Mouse (Mus musculus): ENCODE results near the gene Strbp.
A peak's percentile ranks its signal among the peaks of the same experiment; 100 is the strongest.

Strbp gene

GRCm38 (mm10) chr2:37623343-37623742 is 80.3 kb downstream of the Strbp start:
- Histone ChIP-seq H3K36me3 (ENCODE audit: control insufficient read depth, insufficient read depth, low read length, poor library complexity, severe bottlenecking) (0 out of 2 replicates have a peak, but pooled peaks cover 1% of the 10 kb centered on the region), H3K27me3 (ENCODE audit: control insufficient read depth, insufficient read depth, low read length, poor library complexity, severe bottlenecking) (no peaks in the 10 kb centered on the region)
- no peak for DNase-seq (ENCODE audit: low read depth, low spot score)

- DNase-seq (ENCODE audit: low read depth, low spot score), result no peak
- Histone ChIP-seq H3K27me3 (ENCODE audit: control insufficient read depth, insufficient read depth, low read length, poor library complexity, severe bottlenecking) (no peaks in the 10 kb centered on the region), H3K36me3 (ENCODE audit: control insufficient read depth, insufficient read depth, low read length, poor library complexity, severe bottlenecking) (peaks cover 15% of the 10 kb centered on the region)
Observed at GRCm38 (mm10) chr2:37587919-37588318, 115.7 kb downstream of the Strbp start.

DNA sequence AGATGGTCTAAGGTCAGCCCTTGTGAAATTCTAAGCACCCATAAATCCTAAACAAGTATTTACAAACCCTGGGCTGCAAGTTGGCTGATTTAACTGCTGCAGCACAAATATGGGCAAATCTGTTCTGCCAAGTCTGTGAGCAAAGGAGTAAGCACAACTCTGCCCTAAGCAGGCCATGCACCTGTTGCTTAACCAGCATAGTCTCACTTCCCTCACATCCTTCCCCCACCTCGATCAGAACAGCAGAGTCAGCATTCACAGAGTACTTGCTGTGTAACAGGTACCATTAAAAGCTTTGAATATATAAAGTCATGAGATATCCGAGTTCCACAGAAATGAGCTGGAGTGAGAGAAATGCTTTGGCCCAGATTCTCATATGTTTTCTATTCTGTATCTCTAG is 125.5 kb downstream of the Strbp start:
- H3K27me3 ChIP-seq (ENCODE audit: control insufficient read depth, insufficient read depth, low read length, poor library complexity, severe bottlenecking), result no peaks in the 10 kb centered on the region
- peak; percentile 8 for DNase-seq (ENCODE audit: low read depth, low spot score)
- H3K36me3 ChIP-seq (ENCODE audit: control insufficient read depth, insufficient read depth, low read length, poor library complexity, severe bottlenecking), result peaks cover 6% of the 10 kb centered on the region; the same call in 1 of the 2 replicates

DNA sequence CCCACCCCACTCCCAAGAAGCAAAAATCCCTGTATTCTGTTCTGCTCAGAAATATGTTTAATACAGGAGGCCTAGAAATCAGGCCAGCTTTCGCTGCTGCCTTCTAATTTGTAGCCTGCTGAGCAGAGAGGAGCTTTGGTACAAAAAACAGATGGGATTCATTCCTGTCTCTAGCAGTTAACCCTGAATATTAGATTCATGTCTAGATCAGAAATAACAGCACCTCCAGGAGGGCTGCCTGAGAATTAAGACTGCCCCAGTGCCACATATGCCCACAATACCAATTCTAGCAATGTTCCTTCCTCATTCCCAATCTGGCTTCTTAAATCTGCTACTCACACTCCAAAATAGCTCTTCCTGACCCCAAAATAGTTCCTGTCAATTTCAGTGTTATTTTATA is 127.0 kb downstream of the Strbp start:
- no peak for DNase-seq (ENCODE audit: low read depth, low spot score)
- peaks cover 6% of the 10 kb centered on the region for H3K36me3 ChIP-seq (ENCODE audit: control insufficient read depth, insufficient read depth, low read length, poor library complexity, severe bottlenecking)

GRCm38 (mm10) chr2:37572141-37572540 is 131.5 kb downstream of the Strbp start:
- no peak for DNase-seq (ENCODE audit: low read depth, low spot score)
- no peaks in the 10 kb centered on the region for H3K27me3 ChIP-seq (ENCODE audit: control insufficient read depth, insufficient read depth, low read length, poor library complexity, severe bottlenecking)
- H3K36me3 ChIP-seq (ENCODE audit: control insufficient read depth, insufficient read depth, low read length, poor library complexity, severe bottlenecking), result peaks cover 2% of the 10 kb centered on the region

More for the DNA sequence above, 127.0 kb downstream of the Strbp start:
- no peaks in the 10 kb centered on the region for H3K27me3 ChIP-seq (ENCODE audit: control insufficient read depth, insufficient read depth, low read length, poor library complexity, severe bottlenecking)

DNA sequence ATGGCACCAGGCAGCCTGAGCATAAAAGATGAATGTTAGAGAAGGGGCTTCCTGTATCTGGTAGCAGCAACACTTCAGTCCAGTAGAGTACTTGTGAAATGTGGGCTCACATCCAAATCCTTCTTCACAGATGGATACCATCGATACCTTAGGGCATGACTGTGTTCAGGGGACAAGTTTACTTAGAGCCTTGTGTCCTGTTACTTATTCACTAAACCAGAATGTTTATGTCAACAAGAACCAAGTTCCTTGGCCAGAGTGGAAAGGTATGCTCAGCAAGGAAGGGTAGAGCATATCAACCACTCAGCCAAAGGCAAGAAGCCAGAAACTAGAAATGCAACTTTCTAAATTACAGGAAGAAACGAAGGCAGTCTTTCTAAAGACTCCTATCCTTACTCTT is 133.0 kb downstream of the Strbp start:
- H3K27me3 ChIP-seq (ENCODE audit: control insufficient read depth, insufficient read depth, low read length, poor library complexity, severe bottlenecking), result no peaks in the 10 kb centered on the region
- peaks cover under 1% of the 10 kb centered on the region for H3K36me3 ChIP-seq (ENCODE audit: control insufficient read depth, insufficient read depth, low read length, poor library complexity, severe bottlenecking)
- DNase-seq (ENCODE audit: low read depth, low spot score), result no peak

- no peaks in the 10 kb centered on the region for H3K27me3 ChIP-seq (ENCODE audit: control insufficient read depth, insufficient read depth, low read length, poor library complexity, severe bottlenecking)
- DNase-seq (ENCODE audit: low read depth, low spot score), result no peak
- no peaks in the 10 kb centered on the region; the same call in none of the 2 replicates for H3K36me3 ChIP-seq (ENCODE audit: control insufficient read depth, insufficient read depth, low read length, poor library complexity, severe bottlenecking)
Observed at GRCm38 (mm10) chr2:37569888-37570287, 133.8 kb downstream of the Strbp start.

DNA sequence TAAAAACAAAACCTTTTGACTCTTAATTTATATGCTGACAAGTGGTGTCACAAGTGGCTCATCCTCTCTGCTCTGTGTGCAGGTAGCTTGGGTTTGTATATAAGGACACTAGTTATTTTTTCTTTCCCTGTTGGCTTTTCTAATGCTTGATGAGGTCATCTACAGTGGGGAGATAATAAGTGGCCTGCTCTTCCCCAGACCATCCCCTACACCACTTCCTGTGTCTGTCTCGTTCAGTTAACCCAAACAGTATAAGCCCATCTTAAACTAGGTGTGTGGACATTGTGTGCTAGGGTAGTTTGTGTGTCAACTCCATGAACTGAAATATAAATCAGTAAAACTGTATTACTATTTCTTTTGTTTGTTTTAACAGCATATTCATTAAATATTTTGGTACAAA is 137.6 kb downstream of the Strbp start:
- Histone ChIP-seq H3K36me3 (ENCODE audit: control insufficient read depth, insufficient read depth, low read length, poor library complexity, severe bottlenecking) (peaks cover 3% of the 10 kb centered on the region; the same call in 1 of the 2 replicates), H3K27me3 (ENCODE audit: control insufficient read depth, insufficient read depth, low read length, poor library complexity, severe bottlenecking) (no peaks in the 10 kb centered on the region)
- DNase-seq (ENCODE audit: low read depth, low spot score), result no peak

- Histone ChIP-seq H3K27me3 (ENCODE audit: control insufficient read depth, insufficient read depth, low read length, poor library complexity, severe bottlenecking) (no peaks in the 10 kb centered on the region), H3K36me3 (ENCODE audit: control insufficient read depth, insufficient read depth, low read length, poor library complexity, severe bottlenecking) (peaks cover 6% of the 10 kb centered on the region; the same call in 1 of the 2 replicates)
- no peak for DNase-seq (ENCODE audit: low read depth, low spot score)
Observed at GRCm38 (mm10) chr2:37565579-37565978, 138.1 kb downstream of the Strbp start.

DNA sequence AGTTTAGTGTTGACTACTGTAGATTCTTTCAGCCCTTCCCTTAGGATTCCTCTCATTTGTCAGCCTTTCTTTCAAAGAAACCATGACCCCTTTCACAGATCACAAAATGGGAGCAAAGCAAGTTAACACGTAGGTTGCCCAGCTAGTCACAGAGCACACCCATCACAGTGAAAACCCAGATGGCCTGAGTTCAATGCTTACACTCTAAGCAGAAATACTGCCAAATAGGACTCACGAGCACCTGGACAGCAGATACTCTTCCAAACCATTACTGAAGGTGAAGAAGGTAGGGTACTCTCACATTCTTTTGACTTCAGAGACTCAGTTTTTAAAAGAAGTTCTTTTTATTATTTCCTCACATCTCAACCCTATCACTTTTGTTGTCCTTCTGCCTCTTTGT is 147.3 kb downstream of the Strbp start:
- peaks cover 8% of the 10 kb centered on the region for H3K36me3 ChIP-seq (ENCODE audit: control insufficient read depth, insufficient read depth, low read length, poor library complexity, severe bottlenecking)
- DNase-seq (ENCODE audit: low read depth, low spot score), result no peak
- H3K27me3 ChIP-seq (ENCODE audit: control insufficient read depth, insufficient read depth, low read length, poor library complexity, severe bottlenecking), result no peaks in the 10 kb centered on the region

DNA sequence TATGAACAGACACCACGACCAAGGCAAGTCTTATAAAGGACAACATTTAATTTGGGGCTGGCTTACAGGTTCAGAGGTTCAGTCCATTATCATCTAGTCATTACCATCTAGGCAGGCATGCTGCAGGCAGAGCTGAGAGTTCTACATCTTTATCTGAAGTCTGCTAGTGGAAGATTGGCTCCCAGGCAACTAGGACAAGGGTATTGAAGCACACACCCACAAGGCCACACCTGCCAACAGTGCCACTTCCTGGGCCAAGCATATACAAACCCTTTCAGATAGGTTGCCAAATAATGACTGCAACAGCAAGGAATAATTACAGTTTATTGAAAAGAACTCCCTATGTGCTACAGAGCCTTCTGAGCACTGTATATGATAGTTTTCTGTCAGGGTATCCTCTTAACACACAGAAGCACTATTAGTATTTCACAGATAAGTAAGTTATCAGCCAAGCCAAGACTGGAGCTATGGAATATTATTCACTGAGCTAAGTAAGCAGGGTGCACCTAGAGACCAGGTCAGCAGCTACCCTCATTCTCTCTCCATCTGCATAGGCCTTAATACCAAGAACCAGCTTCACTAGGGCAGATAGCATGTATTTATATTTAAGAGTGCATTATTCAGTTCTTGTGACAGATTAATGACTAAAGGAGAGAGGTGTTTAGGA is 154.2 kb downstream of the Strbp start:
- DNase-seq (ENCODE audit: low read depth, low spot score), result no peak
- Histone ChIP-seq H3K27me3 (ENCODE audit: control insufficient read depth, insufficient read depth, low read length, poor library complexity, severe bottlenecking) (no peaks in the 10 kb centered on the region), H3K36me3 (ENCODE audit: control insufficient read depth, insufficient read depth, low read length, poor library complexity, severe bottlenecking) (peaks cover 6% of the 10 kb centered on the region)

- no peaks in the 10 kb centered on the region for H3K27me3 ChIP-seq (ENCODE audit: control insufficient read depth, insufficient read depth, low read length, poor library complexity, severe bottlenecking)
- no peak for DNase-seq (ENCODE audit: low read depth, low spot score)
- 0 out of 2 replicates have a peak, but pooled peaks cover 2% of the 10 kb centered on the region for H3K36me3 ChIP-seq (ENCODE audit: control insufficient read depth, insufficient read depth, low read length, poor library complexity, severe bottlenecking)
Observed at GRCm38 (mm10) chr2:37531639-37532038, 172.0 kb downstream of the Strbp start.

- no peaks in the 10 kb centered on the region for H3K27me3 ChIP-seq (ENCODE audit: control insufficient read depth, insufficient read depth, low read length, poor library complexity, severe bottlenecking)
- DNase-seq (ENCODE audit: low read depth, low spot score), result no peak
- H3K36me3 ChIP-seq (ENCODE audit: control insufficient read depth, insufficient read depth, low read length, poor library complexity, severe bottlenecking), result 0 out of 2 replicates have a peak, but pooled peaks cover 2% of the 10 kb centered on the region
Observed at GRCm38 (mm10) chr2:37530766-37531165, 172.9 kb downstream of the Strbp start.

DNA sequence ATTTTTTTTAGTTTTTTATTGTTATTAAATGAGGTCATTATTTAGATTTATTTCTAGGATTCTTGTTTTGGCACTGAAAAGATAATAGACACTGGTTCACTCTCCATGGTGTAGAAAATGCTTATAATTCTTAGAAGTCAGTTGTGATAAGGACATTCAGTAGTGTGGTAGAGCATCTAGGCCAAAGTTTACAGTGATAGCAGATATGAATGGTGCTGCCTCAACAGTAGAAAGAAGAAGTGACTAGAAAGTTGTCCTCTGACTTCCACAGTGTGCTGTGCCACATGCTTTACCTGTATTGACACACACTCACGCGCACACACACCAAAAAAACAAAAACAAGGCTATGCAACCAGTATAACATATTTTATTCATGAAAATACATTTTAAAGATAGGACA is 174.3 kb downstream of the Strbp start:
- DNase-seq (ENCODE audit: low read depth, low spot score), result no peak
- H3K36me3 ChIP-seq (ENCODE audit: control insufficient read depth, insufficient read depth, low read length, poor library complexity, severe bottlenecking), result 0 out of 2 replicates have a peak, but pooled peaks cover 2% of the 10 kb centered on the region
- H3K27me3 ChIP-seq (ENCODE audit: control insufficient read depth, insufficient read depth, low read length, poor library complexity, severe bottlenecking), result no peaks in the 10 kb centered on the region

DNA sequence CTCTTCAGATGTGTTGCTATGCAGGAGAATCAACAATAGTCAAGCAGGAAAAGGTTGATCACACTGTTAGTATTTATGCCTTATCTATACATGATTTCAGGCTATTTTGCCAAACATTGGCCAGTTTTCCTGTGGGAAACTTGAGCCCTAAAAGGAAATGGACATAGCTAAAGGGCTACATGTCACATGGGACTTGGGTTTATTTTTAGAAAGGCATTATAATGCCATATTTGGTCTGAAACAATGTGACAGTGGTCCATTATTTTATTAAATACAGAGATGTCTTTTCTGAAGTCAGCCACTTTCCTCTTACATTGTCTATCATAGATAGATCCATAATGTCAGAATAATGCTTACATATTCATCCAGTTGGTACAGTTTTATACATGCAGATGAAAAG is 176.1 kb downstream of the Strbp start:
- Histone ChIP-seq H3K27me3 (ENCODE audit: control insufficient read depth, insufficient read depth, low read length, poor library complexity, severe bottlenecking) (no peaks in the 10 kb centered on the region), H3K36me3 (ENCODE audit: control insufficient read depth, insufficient read depth, low read length, poor library complexity, severe bottlenecking) (no peaks in the 10 kb centered on the region)
- no peak for DNase-seq (ENCODE audit: low read depth, low spot score)

DNA sequence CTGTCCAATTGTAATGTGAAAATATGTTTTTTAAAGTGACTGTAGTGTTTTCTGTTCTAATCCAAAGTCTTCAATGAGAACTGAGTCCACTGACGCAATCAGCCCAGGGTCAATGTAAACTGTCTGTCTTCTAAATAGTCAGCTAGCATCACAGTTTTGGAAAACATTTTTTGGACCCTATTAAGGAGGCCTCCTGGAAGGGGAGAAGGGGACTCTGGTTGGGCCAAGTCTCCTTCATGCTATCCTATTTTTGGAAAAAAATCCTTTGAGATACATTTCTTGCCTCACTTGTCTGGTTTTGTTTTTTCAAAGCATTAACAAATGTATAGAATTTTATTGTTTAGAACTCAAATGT is 184.4 kb downstream of the Strbp start:
- H3K27me3 ChIP-seq (ENCODE audit: control insufficient read depth, insufficient read depth, low read length, poor library complexity, severe bottlenecking), result no peaks in the 10 kb centered on the region
- no peak for DNase-seq (ENCODE audit: low read depth, low spot score)
- H3K36me3 ChIP-seq (ENCODE audit: control insufficient read depth, insufficient read depth, low read length, poor library complexity, severe bottlenecking), result 0 out of 2 replicates have a peak, but pooled peaks cover 1% of the 10 kb centered on the region

Data from splenic B cell, adult 2 months (primary cell).